In genomic region chr9:107666751-107667205, GRCm38 (mm10) we compare ENCODE assay signal across 8 mouse cellular contexts. TPM values are rescaled to one million over a fixed set of nuclear protein-coding genes. Genes with fewer than 3 reads are reported as not detected.
DNase-seq lines count a peak whose midpoint lies in the region; ATAC-seq and TF ChIP-seq lines count a peak whose summit lies in the region.

No protein-coding gene starts in this region.

- peak overlapping the region; percentile 82 for H3K9ac ChIP-seq in liver, postnatal 0 days (replicated peaks)

- TF ChIP-seq POLR2A in cerebellum, adult 2 months (IDR thresholded peaks at IDR 0.05; ENCODE audit: borderline replicate concordance, insufficient read depth, low read length) = no peak
- no peak for TF ChIP-seq POLR2A in embryonic fibroblast, embryonic 13.5 days (IDR thresholded peaks at IDR 0.05; ENCODE audit: low read depth, low read length)

- H3K4me1 ChIP-seq in cerebellum, adult 2 months (ENCODE audit: control insufficient read depth, insufficient read depth, low read length) = no peaks in the 10 kb centered on the region
- H3K4me1 ChIP-seq in embryonic fibroblast, embryonic 13.5 days (ENCODE audit: control insufficient read depth, insufficient read depth, low read length) = no peaks in the 10 kb centered on the region
- peaks cover 78% of the 10 kb centered on the region for H3K4me1 ChIP-seq in hindbrain, embryonic 10.5 days (replicated peaks)
- peaks cover 7% of the 10 kb centered on the region for H3K4me1 ChIP-seq in liver, postnatal 0 days (ENCODE audit: insufficient read depth)

- WGBS in cerebellum, adult 2 months = 2% methylated on average over 30 of the region's 30 CpGs
- WGBS in hindbrain, embryonic 10.5 days = 1% methylated on average over 30 of the region's 30 CpGs
- 2% methylated on average over 30 of the region's 30 CpGs for WGBS in liver, postnatal 0 days (ENCODE audit: insufficient replicate concordance)

- peak in 1 of 2 experiments; percentile 24 for DNase-seq in cerebellum, adult 2 months
- no peak for DNase-seq in cerebellum, adult 11 months
- DNase-seq in hindbrain, embryonic 10.5 days (ENCODE audit: low spot score) = no peak
- DNase-seq in liver, postnatal 0 days = no peak
- no peak for DNase-seq in frontal cortex, postnatal 10 days (ENCODE audit: low spot score in 2 of 2)
- no peak for DNase-seq in frontal cortex, postnatal 14 days (ENCODE audit: low spot score in 2 of 2)
- no peak for DNase-seq in spleen, adult 18-20 months

- TF ChIP-seq CTCF in cerebellum, adult 2 months (IDR thresholded peaks at IDR 0.05; ENCODE audit: borderline replicate concordance, insufficient read depth, low read depth, low read length) = no peak
- TF ChIP-seq CTCF in embryonic fibroblast, embryonic 13.5 days (IDR thresholded peaks at IDR 0.05; ENCODE audit: borderline replicate concordance, insufficient read depth, low read length) = no peak
- no peak for TF ChIP-seq CTCF in liver, postnatal 0 days (IDR thresholded peaks at IDR 0.05; ENCODE audit: low read depth)

- H3K4me2 ChIP-seq in liver, postnatal 0 days (ENCODE audit: low read depth, low read length) = peak overlapping the region; percentile 66

- no peak for TF ChIP-seq EP300 in liver, postnatal 0 days (IDR thresholded peaks at IDR 0.05; ENCODE audit: low read depth)

- no peak overlapping the region for H3K27ac ChIP-seq in cerebellum, adult 2 months (ENCODE audit: insufficient read depth, low read length)
- no peak overlapping the region for H3K27ac ChIP-seq in embryonic fibroblast, embryonic 13.5 days (ENCODE audit: insufficient read depth, low read length)
- peak overlapping the region; percentile 76 for H3K27ac ChIP-seq in hindbrain, embryonic 10.5 days
- H3K27ac ChIP-seq in liver, postnatal 0 days (ENCODE audit: low read depth) = peak overlapping the region; percentile 93

- no peaks in the 10 kb centered on the region for H3K36me3 ChIP-seq in hindbrain, embryonic 10.5 days
- no peaks in the 10 kb centered on the region for H3K36me3 ChIP-seq in liver, postnatal 0 days (replicated peaks; ENCODE audit: insufficient read depth, low read length)

- no peaks in the 10 kb centered on the region for H3K9me3 ChIP-seq in hindbrain, embryonic 10.5 days
- no peaks in the 10 kb centered on the region for H3K9me3 ChIP-seq in liver, postnatal 0 days (ENCODE audit: low read length)

- H3K27me3 ChIP-seq in cerebellum, adult 2 months (ENCODE audit: control insufficient read depth, insufficient read depth, low read length) = no peaks in the 10 kb centered on the region
- H3K27me3 ChIP-seq in hindbrain, embryonic 10.5 days (ENCODE audit: insufficient read depth, poor library complexity, severe bottlenecking) = peaks cover 61% of the 10 kb centered on the region
- H3K27me3 ChIP-seq in liver, postnatal 0 days (ENCODE audit: insufficient read depth, low read length) = peaks cover 38% of the 10 kb centered on the region

- H3K4me3 ChIP-seq in cerebellum, adult 2 months (replicated peaks; ENCODE audit: insufficient read depth, low read depth, low read length) = peak overlapping the region; percentile 23
- H3K4me3 ChIP-seq in embryonic fibroblast, embryonic 13.5 days (ENCODE audit: insufficient read depth, low read length) = peak overlapping the region; percentile 1; the same call in 1 of the 2 replicates
- H3K4me3 ChIP-seq in hindbrain, embryonic 10.5 days = peak overlapping the region; percentile 55
- peak overlapping the region; percentile 60 for H3K4me3 ChIP-seq in liver, postnatal 0 days (ENCODE audit: low read depth, low read length)

- peak; percentile 1; the same call in 1 of the 2 replicates for ATAC-seq in liver, postnatal 0 days

RNA-seq across cellular contexts. Expression of gene Slc38a3, which starts 2.6 kb away (rescaled TPM):
- polyA plus RNA-seq in cerebellum, adult 2 months (2012; rRNA removed) = 145 and 152 TPM in 2 replicates
- polyA plus RNA-seq in embryonic fibroblast, embryonic 13.5 days (2011; ENCODE audit: insufficient read length, low read depth, missing spikeins) = 1.1 TPM in 1 of 2 replicates, not detected in the other
- polyA plus RNA-seq in hindbrain, embryonic 10.5 days (2016; fragmentation: Nextera tagmentation; extraction: Ambion mirVana) = 6.4 and 7.2 TPM in 2 replicates
- polyA plus RNA-seq in liver, postnatal 0 days (2015; fragmentation: Nextera tagmentation; extraction: Ambion mirVana) = 147 and 174 TPM in 2 replicates

RNA-seq across cellular contexts. Expression of gene Gnat1, which starts 12.7 kb away (rescaled TPM):
- polyA plus RNA-seq in cerebellum, adult 2 months (2012; rRNA removed) = 0.15 and 0.36 TPM in 2 replicates
- not detected in 2 replicates for polyA plus RNA-seq in embryonic fibroblast, embryonic 13.5 days (2011; ENCODE audit: insufficient read length, low read depth, missing spikeins)
- polyA plus RNA-seq in hindbrain, embryonic 10.5 days (2016; fragmentation: Nextera tagmentation; extraction: Ambion mirVana) = 2.6 and 3.1 TPM in 2 replicates
- 5.8 and 6.2 TPM in 2 replicates for polyA plus RNA-seq in liver, postnatal 0 days (2015; fragmentation: Nextera tagmentation; extraction: Ambion mirVana)

RNA-seq across cellular contexts. Expression of gene Gnai2, which starts 31.6 kb away (rescaled TPM):
- 273 and 301 TPM in 2 replicates for polyA plus RNA-seq in cerebellum, adult 2 months (2012; rRNA removed)
- polyA plus RNA-seq in embryonic fibroblast, embryonic 13.5 days (2011; ENCODE audit: insufficient read length, low read depth, missing spikeins) = 388 and 402 TPM in 2 replicates
- polyA plus RNA-seq in hindbrain, embryonic 10.5 days (2016; fragmentation: Nextera tagmentation; extraction: Ambion mirVana) = 554 and 640 TPM in 2 replicates
- 146 and 159 TPM in 2 replicates for polyA plus RNA-seq in liver, postnatal 0 days (2015; fragmentation: Nextera tagmentation; extraction: Ambion mirVana)

RNA-seq across cellular contexts. Expression of gene Sema3f, which starts 43.5 kb away (rescaled TPM):
- polyA plus RNA-seq in cerebellum, adult 2 months (2012; rRNA removed) = 30.4 and 31.8 TPM in 2 replicates
- polyA plus RNA-seq in embryonic fibroblast, embryonic 13.5 days (2011; ENCODE audit: insufficient read length, low read depth, missing spikeins) = 68.0 and 88.1 TPM in 2 replicates
- 14.5 and 16.4 TPM in 2 replicates for polyA plus RNA-seq in hindbrain, embryonic 10.5 days (2016; fragmentation: Nextera tagmentation; extraction: Ambion mirVana)
- polyA plus RNA-seq in liver, postnatal 0 days (2015; fragmentation: Nextera tagmentation; extraction: Ambion mirVana) = 0.76 and 1.1 TPM in 2 replicates

RNA-seq across cellular contexts. Expression of gene Sema3b, which starts 57.7 kb away (rescaled TPM):
- polyA plus RNA-seq in cerebellum, adult 2 months (2012; rRNA removed) = 3.9 and 6.4 TPM in 2 replicates
- 9.5 and 16.6 TPM in 2 replicates for polyA plus RNA-seq in embryonic fibroblast, embryonic 13.5 days (2011; ENCODE audit: insufficient read length, low read depth, missing spikeins)
- polyA plus RNA-seq in hindbrain, embryonic 10.5 days (2016; fragmentation: Nextera tagmentation; extraction: Ambion mirVana) = 3.9 and 5.2 TPM in 2 replicates
- 0.41 and 0.56 TPM in 2 replicates for polyA plus RNA-seq in liver, postnatal 0 days (2015; fragmentation: Nextera tagmentation; extraction: Ambion mirVana)

Comparison
In these comparisons a context has a peak if more than half of its experiments do, and no peak if none do; other contexts are left out.
1. H3K27ac ChIP-seq: peak in hindbrain, embryonic 10.5 days (single experiment) and liver, postnatal 0 days (single experiment); none in cerebellum, adult 2 months (single experiment) and embryonic fibroblast, embryonic 13.5 days (single experiment).
2. H3K4me3 ChIP-seq: peak in every context shown above with its lines; median percentile 60 in liver, postnatal 0 days; 55 in hindbrain, embryonic 10.5 days; 23 in cerebellum, adult 2 months; 1 in embryonic fibroblast, embryonic 13.5 days.
3. RNA of gene Slc38a3, which starts 2.6 kb away (polyA plus RNA-seq): 147 to 174 TPM in liver, postnatal 0 days and 145 to 152 TPM in cerebellum, adult 2 months; 6.4 to 7.2 TPM in hindbrain, embryonic 10.5 days and 1.1 TPM in embryonic fibroblast, embryonic 13.5 days; every median in the first group is over 10 times any median in the second.